Mouse (Mus musculus): ENCODE measurements around the gene St8sia1. TPM values are rescaled to one million over a fixed set of nuclear protein-coding genes. Genes with fewer than 3 reads are reported as not detected.

St8sia1 gene
- polyA plus RNA-seq, 1 experiment from 2014 or later: 0.08 TPM

GRCm38 (mm10) chr6:142795655-142796441 is 168.4 kb downstream of the St8sia1 start:
- H3K9me3 ChIP-seq (replicated peaks): no peaks in the 10 kb centered on the region
- H3K4me2 ChIP-seq: no peak overlapping the region
- no peak overlapping the region for H3K9ac ChIP-seq
- no peak overlapping the region for H3K4me3 ChIP-seq (replicated peaks)
- WGBS (ENCODE audit: insufficient replicate concordance): 62% methylated on average over 15 of the region's 15 CpGs
- H3K27ac ChIP-seq (replicated peaks): no peak overlapping the region
- no peaks in the 10 kb centered on the region for H3K36me3 ChIP-seq (replicated peaks)
- peaks cover 6% of the 10 kb centered on the region for H3K4me1 ChIP-seq (replicated peaks)
- no peaks in the 10 kb centered on the region for H3K27me3 ChIP-seq
- no peak for ATAC-seq (ENCODE audit: insufficient read depth)

DNA sequence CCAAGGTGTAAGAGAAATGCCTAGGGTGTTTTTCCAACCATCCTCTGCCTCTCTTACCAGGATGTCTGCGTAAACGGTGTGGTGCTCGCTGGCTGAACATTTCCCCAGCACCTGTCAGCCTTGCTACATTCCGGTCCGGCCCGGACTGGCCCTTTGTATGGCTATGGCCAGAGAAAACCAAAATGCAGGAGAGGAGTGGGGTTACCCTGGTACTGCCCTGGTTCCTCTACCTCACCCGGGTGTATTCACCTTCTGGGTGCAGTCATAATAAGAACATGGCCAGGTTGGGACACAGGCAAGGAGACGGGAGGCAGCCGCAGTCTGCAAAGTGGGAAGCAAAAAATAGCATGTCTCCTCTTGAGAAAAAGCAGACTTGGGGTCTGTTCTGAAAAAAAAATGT is 169.2 kb downstream of the St8sia1 start:
- H3K4me1 ChIP-seq (replicated peaks): peaks cover 5% of the 10 kb centered on the region
- H3K4me3 ChIP-seq (replicated peaks): no peak overlapping the region
- H3K9me3 ChIP-seq (replicated peaks): no peaks in the 10 kb centered on the region
- no peak overlapping the region for H3K9ac ChIP-seq
- H3K36me3 ChIP-seq (replicated peaks): no peaks in the 10 kb centered on the region
- H3K27ac ChIP-seq (replicated peaks): no peak overlapping the region
- WGBS (ENCODE audit: insufficient replicate concordance): 84% methylated on average over 9 of the region's 9 CpGs
- no peak overlapping the region for H3K4me2 ChIP-seq
- H3K27me3 ChIP-seq: no peaks in the 10 kb centered on the region
- ATAC-seq (ENCODE audit: insufficient read depth): no peak

DNA sequence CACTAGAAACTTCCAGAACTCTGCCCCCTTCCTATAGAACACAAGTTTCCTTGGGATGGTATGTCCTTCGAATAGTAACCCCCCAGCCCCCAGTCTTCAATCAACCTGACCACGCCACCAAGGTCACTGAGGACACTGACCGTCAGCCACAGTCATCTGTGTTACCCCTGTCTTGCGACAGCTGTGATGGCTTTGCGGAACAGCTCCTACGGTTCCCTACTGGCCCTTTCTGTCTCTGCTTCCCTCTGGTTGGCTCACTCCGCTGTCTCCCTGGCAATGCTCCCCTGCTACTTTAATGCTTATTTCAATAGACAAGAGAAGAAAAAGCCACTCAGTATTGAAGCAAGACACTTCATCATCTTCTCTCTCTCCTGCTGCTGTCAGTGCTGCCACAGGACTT is 170.8 kb downstream of the St8sia1 start:
- Histone ChIP-seq H3K9me3 (replicated peaks) (no peaks in the 10 kb centered on the region), H3K4me1 (replicated peaks) (no peaks in the 10 kb centered on the region), H3K4me2 (no peak overlapping the region), H3K36me3 (replicated peaks) (no peaks in the 10 kb centered on the region), H3K27ac (replicated peaks) (no peak overlapping the region), H3K4me3 (replicated peaks) (no peak overlapping the region), H3K9ac (no peak overlapping the region), H3K27me3 (no peaks in the 10 kb centered on the region)
- ATAC-seq (ENCODE audit: insufficient read depth): no peak
- WGBS (ENCODE audit: insufficient replicate concordance): 66% methylated on average over 7 of the region's 7 CpGs

- no peak for ATAC-seq (ENCODE audit: insufficient read depth)
- WGBS (ENCODE audit: insufficient replicate concordance): 18% methylated on average over 13 of the region's 13 CpGs
- H3K27ac ChIP-seq (replicated peaks): no peak overlapping the region
Measured at GRCm38 (mm10) chr6:142792241-142792968, 171.8 kb downstream of the St8sia1 start.

DNA sequence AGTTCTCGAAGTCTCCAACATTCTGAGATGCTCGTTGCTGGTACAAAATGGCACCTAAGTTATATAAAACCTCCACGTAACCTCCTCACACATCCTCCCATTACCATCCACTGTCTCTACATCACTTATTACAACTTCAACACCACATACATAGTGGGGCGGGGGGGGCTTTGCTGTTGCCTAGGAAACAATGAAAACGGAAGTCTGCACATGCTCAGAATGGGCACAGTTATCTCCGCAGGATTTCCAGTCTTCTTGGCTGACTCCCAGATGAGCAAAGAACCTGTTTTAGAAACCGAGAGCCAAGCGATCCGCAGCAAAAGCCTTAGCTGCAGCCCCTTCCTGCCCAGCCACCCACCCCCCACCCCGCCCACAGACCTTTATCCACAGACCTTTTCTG is 174.5 kb downstream of the St8sia1 start:
- WGBS (ENCODE audit: insufficient replicate concordance): 76% methylated on average over 10 of the region's 10 CpGs
- no peak for ATAC-seq (ENCODE audit: insufficient read depth)
- H3K27ac ChIP-seq (replicated peaks): no peak overlapping the region
- no peak overlapping the region for H3K4me3 ChIP-seq (replicated peaks)
- no peaks in the 10 kb centered on the region for H3K4me1 ChIP-seq (replicated peaks)
- H3K36me3 ChIP-seq (replicated peaks): no peaks in the 10 kb centered on the region
- no peak overlapping the region for H3K4me2 ChIP-seq
- H3K9ac ChIP-seq: no peak overlapping the region
- no peaks in the 10 kb centered on the region for H3K27me3 ChIP-seq
- no peaks in the 10 kb centered on the region for H3K9me3 ChIP-seq (replicated peaks)

More at GRCm38 (mm10) chr6:142792241-142792968, 171.8 kb downstream of the St8sia1 start:
- H3K36me3 ChIP-seq (replicated peaks): no peaks in the 10 kb centered on the region
- no peaks in the 10 kb centered on the region for H3K4me1 ChIP-seq (replicated peaks)
- H3K9ac ChIP-seq: no peak overlapping the region
- no peaks in the 10 kb centered on the region for H3K27me3 ChIP-seq
- H3K4me3 ChIP-seq (replicated peaks): no peak overlapping the region
- H3K9me3 ChIP-seq (replicated peaks): no peaks in the 10 kb centered on the region
- no peak overlapping the region for H3K4me2 ChIP-seq

GRCm38 (mm10) chr6:142788042-142788987 is 175.9 kb downstream of the St8sia1 start:
- ATAC-seq (ENCODE audit: insufficient read depth): no peak
- Histone ChIP-seq H3K27ac (replicated peaks) (no peak overlapping the region), H3K27me3 (no peaks in the 10 kb centered on the region), H3K9me3 (replicated peaks) (no peaks in the 10 kb centered on the region), H3K4me3 (replicated peaks) (no peak overlapping the region), H3K4me1 (replicated peaks) (no peaks in the 10 kb centered on the region), H3K4me2 (no peak overlapping the region), H3K36me3 (replicated peaks) (no peaks in the 10 kb centered on the region), H3K9ac (no peak overlapping the region)
- WGBS (ENCODE audit: insufficient replicate concordance): 55% methylated on average over 18 of the region's 18 CpGs

- Histone ChIP-seq H3K4me3 (replicated peaks) (no peak overlapping the region), H3K27ac (replicated peaks) (no peak overlapping the region), H3K36me3 (replicated peaks) (no peaks in the 10 kb centered on the region), H3K9ac (no peak overlapping the region), H3K4me2 (no peak overlapping the region), H3K9me3 (replicated peaks) (no peaks in the 10 kb centered on the region), H3K4me1 (replicated peaks) (no peaks in the 10 kb centered on the region), H3K27me3 (no peaks in the 10 kb centered on the region)
- WGBS (ENCODE audit: insufficient replicate concordance): 79% methylated on average over 21 of the region's 21 CpGs
- no peak for ATAC-seq (ENCODE audit: insufficient read depth)
Measured at GRCm38 (mm10) chr6:142786106-142786505, 178.1 kb downstream of the St8sia1 start.

- ATAC-seq (ENCODE audit: insufficient read depth): no peak
- Histone ChIP-seq H3K9ac (no peak overlapping the region), H3K36me3 (replicated peaks) (no peaks in the 10 kb centered on the region), H3K9me3 (replicated peaks) (no peaks in the 10 kb centered on the region), H3K27ac (replicated peaks) (no peak overlapping the region), H3K4me2 (no peak overlapping the region), H3K27me3 (no peaks in the 10 kb centered on the region), H3K4me3 (replicated peaks) (no peak overlapping the region), H3K4me1 (replicated peaks) (no peaks in the 10 kb centered on the region)
- 16% methylated on average over 4 of the region's 4 CpGs for WGBS (ENCODE audit: insufficient replicate concordance)
Measured at GRCm38 (mm10) chr6:142785343-142785742, 178.9 kb downstream of the St8sia1 start.

DNA sequence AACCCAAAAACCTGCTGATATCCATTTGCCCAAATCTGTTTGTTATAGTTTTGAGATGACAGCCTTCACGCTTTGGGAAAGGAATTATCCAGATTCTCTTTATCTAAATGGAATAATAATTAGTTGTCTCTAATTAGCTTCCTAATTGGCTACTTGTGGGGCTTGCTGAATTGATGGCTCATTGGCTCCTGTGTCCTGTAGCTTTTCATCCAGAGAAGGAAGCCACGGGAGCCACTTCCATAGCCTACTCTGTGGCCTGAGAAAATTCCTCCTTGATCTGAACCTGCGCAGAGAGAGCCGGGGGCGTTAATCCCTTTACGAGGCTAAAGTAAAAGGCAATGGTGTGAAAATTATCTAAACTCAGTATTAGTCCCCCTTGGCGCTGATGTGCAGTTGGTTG is 183.0 kb downstream of the St8sia1 start:
- Histone ChIP-seq H3K9me3 (replicated peaks) (no peaks in the 10 kb centered on the region), H3K27ac (replicated peaks) (no peak overlapping the region), H3K4me2 (no peak overlapping the region), H3K4me3 (replicated peaks) (no peak overlapping the region), H3K9ac (no peak overlapping the region), H3K27me3 (no peaks in the 10 kb centered on the region), H3K36me3 (replicated peaks) (peaks cover 15% of the 10 kb centered on the region), H3K4me1 (replicated peaks) (peaks cover 9% of the 10 kb centered on the region)
- ATAC-seq (ENCODE audit: insufficient read depth): no peak
- WGBS (ENCODE audit: insufficient replicate concordance): 82% methylated on average over 7 of the region's 7 CpGs

GRCm38 (mm10) chr6:142780574-142781033 is 183.6 kb downstream of the St8sia1 start:
- ATAC-seq (ENCODE audit: insufficient read depth): no peak
- no peak overlapping the region for H3K9ac ChIP-seq
- no peak overlapping the region for H3K27ac ChIP-seq (replicated peaks)
- no peak overlapping the region for H3K4me2 ChIP-seq
- H3K36me3 ChIP-seq (replicated peaks): peaks cover 22% of the 10 kb centered on the region
- H3K9me3 ChIP-seq (replicated peaks): no peaks in the 10 kb centered on the region
- no peak overlapping the region for H3K4me3 ChIP-seq (replicated peaks)
- peaks cover 12% of the 10 kb centered on the region for H3K4me1 ChIP-seq (replicated peaks)
- no peaks in the 10 kb centered on the region for H3K27me3 ChIP-seq
- 66% methylated on average over 4 of the region's 4 CpGs for WGBS (ENCODE audit: insufficient replicate concordance)

Measured in liver, embryonic 15.5 days (tissue).